Mouse (Mus musculus) frontal cortex, adult 2 months (tissue): Measurements from ENCODE around the gene Tpm1. TPM values are rescaled to one million over a fixed set of nuclear protein-coding genes. Genes with fewer than 3 reads are reported as not detected.

ENCODE experiments used
- DNase-seq, 2 experiments: peaks; one replicate each; pipeline ENCODE4 v3.0.0; 2022; ENCODE audit warnings: low spot score in 1 of 2; ENCODE audit errors: extremely low spot score in 1 of 2
- polyA plus RNA-seq: library from polyadenylated mRNA; depleted of rRNA; stranded (reverse); fragments of >200 nt; gene quantifications from 2 replicates; pipeline ENCODE4 v1.2.3, GENCODE M21; 2012; rRNA removed

Gene Tpm1
- polyA plus RNA-seq, 1 experiment = 280 TPM

DNA sequence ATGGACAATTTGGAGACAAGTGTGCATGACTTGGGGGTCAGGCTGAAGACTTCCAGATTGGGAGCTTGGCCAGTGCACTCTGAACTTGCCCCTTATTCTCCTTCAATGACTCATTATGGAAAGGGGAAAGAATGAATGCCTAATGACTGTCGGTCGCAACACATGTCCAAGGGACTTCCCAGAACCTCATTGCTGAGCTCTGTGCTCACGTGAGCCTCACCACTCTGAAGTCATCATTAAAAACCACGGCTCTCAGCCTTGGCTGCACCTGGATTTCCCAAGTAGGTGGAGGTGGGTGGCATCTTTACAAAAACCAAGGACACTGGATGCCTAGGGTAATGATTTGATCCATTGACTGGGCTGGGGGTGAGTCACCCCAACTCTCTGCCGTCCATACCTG, 59.2 kb downstream of the Tpm1 start:
- no peak for DNase-seq

GRCm38 (mm10) chr9:66989581-66989980, 59.6 kb downstream of the Tpm1 start:
- no peak for DNase-seq

GRCm38 (mm10) chr9:66988888-66989414, 60.3 kb downstream of the Tpm1 start:
- DNase-seq = peak in 1 of 2 experiments; percentile 60

DNA sequence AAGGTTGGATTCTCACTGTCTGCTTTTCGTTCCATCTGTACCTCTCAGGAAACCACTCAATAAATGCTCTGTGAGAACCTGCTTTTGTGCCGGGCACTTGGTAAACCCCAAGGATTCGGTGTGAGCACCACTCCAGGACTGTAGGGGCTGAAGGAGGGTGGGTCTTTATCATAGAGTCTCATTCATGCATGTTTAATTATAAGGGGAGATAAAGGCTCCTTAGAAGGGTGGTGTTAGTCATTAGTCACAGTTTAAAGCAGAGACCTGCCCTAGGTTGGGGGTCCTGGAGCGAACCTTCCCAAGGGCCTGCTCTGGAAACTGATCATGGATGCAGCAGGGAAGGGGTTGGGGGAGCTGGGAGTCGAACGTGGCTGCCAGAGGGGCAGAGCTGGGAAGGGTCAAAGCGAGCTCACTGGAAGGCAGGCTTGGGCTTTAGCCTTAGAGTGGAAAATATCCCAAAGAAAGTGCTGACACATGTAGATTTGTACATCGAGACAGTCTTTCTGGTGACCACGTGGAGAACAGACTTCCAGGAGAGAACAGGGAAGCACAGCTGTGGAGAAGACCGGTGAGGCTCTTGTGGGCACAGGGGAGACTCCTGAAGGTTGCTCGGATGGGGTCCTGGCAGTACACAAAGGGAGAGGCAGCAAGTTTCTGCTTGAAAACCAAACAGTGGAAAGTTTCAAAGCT, 60.9 kb downstream of the Tpm1 start:
- DNase-seq = no peak

DNA sequence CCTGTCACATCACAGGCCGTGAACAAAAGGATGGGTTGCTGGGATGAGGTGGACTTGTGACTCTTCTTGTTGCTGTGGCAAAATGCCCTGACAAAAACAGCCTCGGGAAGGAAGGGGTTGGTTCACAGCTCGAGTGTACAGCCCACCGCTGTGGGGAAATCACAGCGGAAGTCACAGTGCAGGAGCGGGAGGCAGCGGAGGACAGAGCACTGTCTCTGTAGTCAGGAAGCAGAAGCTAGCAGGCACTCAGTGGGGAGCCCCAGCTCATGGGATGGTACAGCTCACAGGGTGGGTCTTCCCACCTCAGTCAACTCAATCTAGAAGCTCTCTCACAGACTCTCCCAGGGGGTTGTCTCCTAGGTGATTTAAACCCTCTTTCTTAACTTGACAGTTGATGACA, 63.8 kb downstream of the Tpm1 start:
- no peak for DNase-seq

DNA sequence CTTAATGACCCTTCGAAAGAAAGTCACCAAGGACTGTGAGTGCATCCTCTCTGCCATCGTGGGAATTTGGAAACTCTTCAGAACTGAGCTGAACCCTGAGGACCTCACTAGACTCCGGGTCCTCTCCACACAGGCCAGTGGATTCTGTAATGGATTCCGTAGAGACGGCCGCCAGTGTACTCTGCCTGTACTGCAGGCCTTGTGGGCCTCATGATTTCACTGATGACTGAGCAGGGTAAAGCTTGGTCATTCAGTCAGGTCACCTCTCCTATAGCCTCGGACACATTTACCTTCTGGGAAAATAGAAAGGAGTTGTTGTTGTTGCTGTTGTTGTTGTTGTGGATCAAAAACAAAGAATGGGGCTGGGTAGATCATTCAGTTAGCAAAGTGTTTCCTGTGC, 67.1 kb downstream of the Tpm1 start:
- no peak for DNase-seq

DNA sequence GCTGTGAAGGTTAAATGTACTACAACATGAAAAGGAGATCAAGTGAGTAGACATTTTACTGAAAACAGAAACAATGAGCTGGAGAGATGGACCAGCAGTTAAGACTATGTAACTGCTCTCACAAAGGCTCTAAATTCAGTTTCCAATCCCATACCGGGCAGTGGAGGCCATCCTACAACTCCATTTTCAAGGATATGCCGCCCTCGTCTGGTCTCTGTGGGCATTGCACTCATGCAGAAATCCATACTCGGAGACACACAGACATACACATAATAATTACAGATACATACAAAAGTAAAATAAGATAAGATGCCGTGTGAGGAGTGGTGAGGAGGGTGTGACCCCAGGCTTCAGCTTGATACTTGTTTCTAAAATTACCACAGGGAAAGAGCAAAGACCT, 68.7 kb downstream of the Tpm1 start:
- peak in 1 of 2 experiments; percentile 76 for DNase-seq

DNA sequence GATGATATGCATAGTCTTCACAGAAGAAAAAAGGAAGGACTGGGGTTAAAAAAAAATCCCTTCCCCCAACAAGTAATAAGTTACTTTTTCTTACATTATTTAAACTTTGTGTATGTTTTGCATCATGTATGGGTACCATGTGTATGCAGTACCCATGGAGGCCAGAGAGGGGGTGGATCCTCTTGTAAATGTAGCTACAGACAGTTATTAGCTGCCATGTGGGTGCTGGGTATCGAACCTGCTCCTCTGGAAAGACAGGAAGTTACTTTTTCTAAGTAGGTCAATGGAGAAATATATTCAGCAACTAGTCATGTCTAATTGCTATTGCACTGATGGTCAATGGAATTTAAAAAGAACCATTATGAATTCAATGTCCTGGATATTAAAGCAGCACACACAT, 70.7 kb downstream of the Tpm1 start:
- no peak for DNase-seq

DNA sequence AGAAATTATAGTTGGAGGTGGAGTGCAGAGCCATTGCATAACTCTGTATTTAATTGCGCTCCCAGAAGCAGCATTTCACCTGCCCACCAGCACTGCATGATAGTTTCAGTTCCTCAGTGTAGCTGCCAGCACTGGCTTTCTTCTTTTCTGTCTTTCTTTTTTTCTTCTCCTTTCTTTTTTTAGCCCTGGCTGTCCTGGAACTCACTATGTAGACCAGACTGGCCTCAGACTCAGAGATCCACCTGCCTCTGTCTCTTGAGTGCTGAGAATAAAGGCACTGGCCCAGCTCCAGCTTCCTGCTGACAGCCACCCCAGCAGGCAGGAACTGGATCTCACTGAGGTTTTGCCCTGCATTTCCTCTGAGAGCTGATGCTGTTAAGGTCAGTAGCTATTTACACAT, 71.2 kb downstream of the Tpm1 start:
- peak; percentile 37 to 55 for DNase-seq

DNA sequence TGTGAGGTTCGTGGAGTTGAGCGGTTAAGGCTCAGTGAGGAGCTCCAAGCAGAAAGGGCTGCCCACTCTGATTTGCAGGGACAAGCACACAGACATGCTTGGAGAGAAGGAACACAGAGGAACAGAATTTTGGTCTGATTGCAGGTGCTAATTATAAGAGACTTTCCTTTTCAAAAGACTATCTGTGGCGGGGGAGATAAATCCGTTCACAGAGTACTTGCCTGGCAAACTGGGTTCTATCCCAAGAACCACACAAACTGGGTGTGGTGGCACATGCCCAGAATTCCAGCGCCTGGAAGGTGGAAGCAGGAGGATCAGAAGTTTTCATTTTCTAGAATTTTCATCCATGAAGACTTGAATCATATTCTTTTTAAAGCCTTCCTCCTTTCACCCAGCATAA, 72.1 kb downstream of the Tpm1 start:
- peak in 1 of 2 experiments; percentile 51 for DNase-seq

DNA sequence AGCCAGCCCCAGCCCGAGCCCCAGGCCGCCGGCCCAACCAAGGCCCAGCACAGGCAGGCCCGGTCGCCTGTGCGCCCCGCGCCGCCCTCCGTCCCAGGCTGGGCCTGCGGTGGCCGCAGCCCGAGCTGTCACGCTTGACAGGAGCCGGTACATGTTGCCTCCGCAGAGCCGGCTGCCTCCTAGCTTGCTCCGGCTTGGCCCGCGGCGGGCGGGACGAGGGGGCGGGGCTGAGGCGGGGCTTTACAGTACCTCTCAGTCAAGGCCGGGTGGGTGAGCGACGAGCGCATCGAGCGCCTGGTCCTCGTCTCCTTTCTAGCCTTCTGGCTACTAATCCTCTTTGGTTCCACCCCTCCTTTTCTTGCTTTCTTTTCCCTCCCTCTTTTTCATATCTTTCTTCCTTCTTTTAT, 74.0 kb downstream of the Tpm1 start, which contains the start of gene Lactb:
Gene Lactb (minus strand): TSS at position 246 of the 407 bp plus-strand sequence.
- DNase-seq = peak; percentile 92 to 96

DNA sequence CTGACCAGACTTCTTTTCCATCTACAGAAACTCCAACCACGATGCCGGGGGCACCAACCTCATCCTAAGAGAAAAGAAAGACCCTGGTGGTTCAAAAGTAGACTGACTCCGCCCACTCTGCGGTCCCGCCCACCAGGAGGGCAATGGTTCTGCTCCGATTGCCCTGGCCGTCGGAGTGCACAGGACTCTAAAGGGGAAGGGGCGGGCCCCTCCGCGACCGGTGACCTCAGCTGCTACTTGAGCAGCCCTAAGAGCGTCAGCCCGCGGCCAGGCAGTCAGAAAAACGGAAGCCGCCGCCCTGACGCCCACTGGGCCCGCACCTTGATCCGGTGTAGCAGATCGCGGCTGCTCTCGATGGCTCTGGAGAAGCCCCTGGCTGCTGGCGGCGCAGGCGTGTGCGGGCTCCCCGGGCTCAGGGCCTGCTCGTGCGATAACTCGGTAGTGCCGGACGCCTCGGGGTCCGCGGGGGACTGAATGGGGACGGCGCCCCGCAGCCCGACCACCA, 74.4 kb downstream of the Tpm1 start:
- peak; percentile 32 to 57 for DNase-seq

Other genes starting within 250 kb of the Tpm1 start
- 7.1 and 7.2 TPM in 2 replicates for gene Aph1c, start 214.7 kb downstream of the Tpm1 start, polyA plus RNA-seq
- gene Rab8b, start 129.7 kb downstream of the Tpm1 start, polyA plus RNA-seq = 17.8 and 19.4 TPM in 2 replicates
- 54.6 and 58.6 TPM in 2 replicates for gene Rps27l, start 103.3 kb downstream of the Tpm1 start, polyA plus RNA-seq
- 20.4 and 21.0 TPM in 2 replicates for gene Lactb, start 73.9 kb downstream of the Tpm1 start, polyA plus RNA-seq